Mouse (Mus musculus): ENCODE measurements around the gene Selplg.

DNA sequence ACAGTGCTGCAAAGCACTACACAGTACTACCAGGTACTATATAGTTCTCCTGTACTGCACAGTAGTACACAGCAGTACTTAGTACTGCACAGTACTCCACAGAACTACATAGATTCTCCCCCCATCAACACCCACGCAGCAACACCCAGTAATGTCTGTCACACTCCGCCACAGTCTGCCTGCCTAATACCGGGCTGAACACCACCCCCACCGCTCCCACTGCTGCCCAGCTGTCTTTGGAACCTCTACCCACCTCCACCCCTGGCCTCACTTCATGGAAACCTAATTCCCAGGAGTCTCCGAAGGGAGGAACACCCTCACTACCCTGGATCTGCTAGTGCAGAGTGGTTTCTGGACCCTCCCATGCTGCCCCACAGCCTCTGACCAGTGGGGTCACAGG lies 51.7 kb downstream of the Selplg start:
- TF ChIP-seq CTCF (IDR thresholded peaks at IDR 0.05; ENCODE audit: borderline replicate concordance, extremely low read depth, insufficient read depth, insufficient read length) (no peak), POLR2A (IDR thresholded peaks at IDR 0.05; ENCODE audit: borderline replicate concordance, extremely low read depth, insufficient read depth, insufficient read length, poor library complexity, severe bottlenecking) (no peak)

Data from brain, embryonic 14.5 days (tissue).